Mouse (Mus musculus): Measurements from ENCODE around the gene Rplp1. TPM values are rescaled to one million over a fixed set of nuclear protein-coding genes. Genes with fewer than 3 reads are reported as not detected.
A peak's percentile ranks its signal among the peaks of the same experiment; 100 is the strongest.

Gene Rplp1
- total and polyA plus RNA-seq, 2 experiments: 1,606 to 6,066 TPM

GRCm38 (mm10) chr9:61952241-61952640, 37.9 kb upstream of the Rplp1 start:
- H3K79me2 ChIP-seq (ENCODE audit: control insufficient read depth, insufficient read depth, low read length): no peaks in the 10 kb centered on the region

GRCm38 (mm10) chr9:61947402-61948346, 33.3 kb upstream of the Rplp1 start:
- no peak overlapping the region for H3K27ac ChIP-seq (replicated peaks; ENCODE audit: insufficient read depth, low read depth, low read length)
- peak; percentile 46 for DNase-seq (ENCODE audit: extremely low read depth, low read depth, low spot score)
- WGBS: 7% methylated on average over 24 of the region's 24 CpGs
- H3K9ac ChIP-seq (ENCODE audit: low read depth, low read length): no peak overlapping the region
- H3K36me3 ChIP-seq (ENCODE audit: control insufficient read depth, insufficient read depth, low read length): no peaks in the 10 kb centered on the region
- H3K4me3 ChIP-seq (ENCODE audit: insufficient read depth, low read depth, low read length): peak overlapping the region; percentile 19; the same call in 1 of the 2 replicates
- H3K4me1 ChIP-seq (ENCODE audit: control insufficient read depth, insufficient read depth, low read length): no peaks in the 10 kb centered on the region
- peaks cover 4% of the 10 kb centered on the region; the same call in 1 of the 2 replicates for H3K27me3 ChIP-seq (ENCODE audit: control insufficient read depth, insufficient read depth, low read length)
- TF ChIP-seq CTCF (IDR thresholded peaks at IDR 0.05; ENCODE audit: low read depth, low read length): peak; percentile 99
- TF ChIP-seq POLR2A (IDR thresholded peaks at IDR 0.05; ENCODE audit: extremely low read depth, insufficient read depth, low read length): no peak
- H3K79me2 ChIP-seq (ENCODE audit: control insufficient read depth, insufficient read depth, low read length): no peaks in the 10 kb centered on the region

More at GRCm38 (mm10) chr9:61952241-61952640, 37.9 kb upstream of the Rplp1 start:
- Histone ChIP-seq H3K9ac (ENCODE audit: low read depth, low read length) (no peak overlapping the region), H3K27me3 (ENCODE audit: control insufficient read depth, insufficient read depth, low read length) (no peaks in the 10 kb centered on the region), H3K4me3 (ENCODE audit: insufficient read depth, low read depth, low read length) (no peak overlapping the region), H3K36me3 (ENCODE audit: control insufficient read depth, insufficient read depth, low read length) (no peaks in the 10 kb centered on the region), H3K27ac (replicated peaks; ENCODE audit: insufficient read depth, low read depth, low read length) (no peak overlapping the region), H3K4me1 (ENCODE audit: control insufficient read depth, insufficient read depth, low read length) (no peaks in the 10 kb centered on the region)
- DNase-seq (ENCODE audit: extremely low read depth, low read depth, low spot score): no peak
- TF ChIP-seq CTCF (IDR thresholded peaks at IDR 0.05; ENCODE audit: low read depth, low read length) (no peak), POLR2A (IDR thresholded peaks at IDR 0.05; ENCODE audit: extremely low read depth, insufficient read depth, low read length) (no peak)
- WGBS: 82% methylated on average over 7 of the region's 7 CpGs

- Histone ChIP-seq H3K27ac (replicated peaks; ENCODE audit: insufficient read depth, low read depth, low read length) (no peak within 1 kb of the TSS), H3K4me3 (ENCODE audit: insufficient read depth, low read depth, low read length) (peak within 1 kb of the TSS; percentile 62), H3K4me1 (ENCODE audit: control insufficient read depth, insufficient read depth, low read length) (no peaks in the 10 kb centered on the region), H3K79me2 (ENCODE audit: control insufficient read depth, insufficient read depth, low read length) (no peaks in the 10 kb centered on the region), H3K9ac (ENCODE audit: low read depth, low read length) (peak within 1 kb of the TSS; percentile 37), H3K27me3 (ENCODE audit: control insufficient read depth, insufficient read depth, low read length) (peaks cover 4% of the 10 kb centered on the region; the same call in 1 of the 2 replicates), H3K36me3 (ENCODE audit: control insufficient read depth, insufficient read depth, low read length) (no peaks in the 10 kb centered on the region)
- under 1% methylated on average over 44 of the region's 44 CpGs for WGBS
- TF ChIP-seq POLR2A (IDR thresholded peaks at IDR 0.05; ENCODE audit: extremely low read depth, insufficient read depth, low read length) (no peak), CTCF (IDR thresholded peaks at IDR 0.05; ENCODE audit: low read depth, low read length) (peak; percentile 67)
- peak; percentile 43 for DNase-seq (ENCODE audit: extremely low read depth, low read depth, low spot score)
These were observed 32.5 kb upstream of the Rplp1 start, which contains the start of gene Kif23 for GRCm38 (mm10) chr9:61946623-61947401. Gene Kif23 (minus strand): TSS chr9:61946774.

DNA sequence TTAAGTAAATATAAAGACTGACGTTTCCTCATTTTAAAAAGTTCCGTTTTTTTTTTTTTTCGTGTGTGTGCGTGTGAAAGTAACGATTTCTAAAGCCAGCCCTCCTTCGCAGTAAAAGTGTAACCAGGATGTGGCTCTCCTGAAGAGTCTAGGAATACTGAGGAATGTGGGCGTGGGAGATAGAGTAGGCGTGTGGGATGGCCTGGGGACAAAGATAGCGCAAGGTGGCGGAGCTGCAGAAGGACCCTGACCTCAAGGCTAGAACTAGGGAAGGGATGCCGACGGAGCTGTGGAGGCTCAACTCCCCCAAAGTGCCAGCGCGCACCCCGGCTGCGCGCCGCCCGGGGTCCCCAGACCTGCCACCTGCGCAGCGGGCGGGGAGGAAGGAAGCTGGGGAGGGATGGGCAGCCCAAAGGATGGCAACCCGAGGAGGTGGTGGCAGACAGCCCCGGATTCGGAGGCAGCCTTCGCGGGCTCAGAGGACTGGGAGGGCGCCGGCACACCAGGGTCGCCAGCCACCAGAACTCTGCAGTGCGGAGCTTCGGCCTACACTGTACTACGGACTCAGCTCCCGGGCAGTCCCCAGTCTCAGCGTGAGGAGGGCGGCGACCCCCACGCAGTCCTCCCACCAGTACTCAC, 31.8 kb upstream of the Rplp1 start:
- 2% methylated on average over 38 of the region's 38 CpGs for WGBS

GRCm38 (mm10) chr9:61941054-61941453, 26.7 kb upstream of the Rplp1 start:
- Histone ChIP-seq H3K36me3 (ENCODE audit: control insufficient read depth, insufficient read depth, low read length) (no peaks in the 10 kb centered on the region), H3K4me3 (ENCODE audit: insufficient read depth, low read depth, low read length) (no peak overlapping the region), H3K4me1 (ENCODE audit: control insufficient read depth, insufficient read depth, low read length) (no peaks in the 10 kb centered on the region), H3K9ac (ENCODE audit: low read depth, low read length) (no peak overlapping the region), H3K27ac (replicated peaks; ENCODE audit: insufficient read depth, low read depth, low read length) (no peak overlapping the region), H3K79me2 (ENCODE audit: control insufficient read depth, insufficient read depth, low read length) (no peaks in the 10 kb centered on the region), H3K27me3 (ENCODE audit: control insufficient read depth, insufficient read depth, low read length) (peaks cover under 1% of the 10 kb centered on the region; the same call in 1 of the 2 replicates)
- WGBS: 87% methylated on average over 3 of the region's 3 CpGs
- TF ChIP-seq CTCF (IDR thresholded peaks at IDR 0.05; ENCODE audit: low read depth, low read length) (no peak), POLR2A (IDR thresholded peaks at IDR 0.05; ENCODE audit: extremely low read depth, insufficient read depth, low read length) (no peak)
- no peak for DNase-seq (ENCODE audit: extremely low read depth, low read depth, low spot score)

More for the DNA sequence above, 31.8 kb upstream of the Rplp1 start:
- TF ChIP-seq CTCF (IDR thresholded peaks at IDR 0.05; ENCODE audit: low read depth, low read length) (no peak), POLR2A (IDR thresholded peaks at IDR 0.05; ENCODE audit: extremely low read depth, insufficient read depth, low read length) (no peak)
- DNase-seq (ENCODE audit: extremely low read depth, low read depth, low spot score): no peak
- Histone ChIP-seq H3K9ac (ENCODE audit: low read depth, low read length) (peak overlapping the region; percentile 37), H3K4me3 (ENCODE audit: insufficient read depth, low read depth, low read length) (peak overlapping the region; percentile 62), H3K27me3 (ENCODE audit: control insufficient read depth, insufficient read depth, low read length) (peaks cover 4% of the 10 kb centered on the region; the same call in 1 of the 2 replicates), H3K27ac (replicated peaks; ENCODE audit: insufficient read depth, low read depth, low read length) (no peak overlapping the region), H3K4me1 (ENCODE audit: control insufficient read depth, insufficient read depth, low read length) (no peaks in the 10 kb centered on the region), H3K79me2 (ENCODE audit: control insufficient read depth, insufficient read depth, low read length) (no peaks in the 10 kb centered on the region), H3K36me3 (ENCODE audit: control insufficient read depth, insufficient read depth, low read length) (no peaks in the 10 kb centered on the region)

Measured in liver, adult 2 months (tissue).